Mouse (Mus musculus): Measurements from ENCODE around the gene Prkcz. TPM values are rescaled to one million over a fixed set of nuclear protein-coding genes. Genes with fewer than 3 reads are reported as not detected.

Prkcz gene
- polyA plus RNA-seq, 1 experiment from 2014 or later, result 45.4 TPM

DNA sequence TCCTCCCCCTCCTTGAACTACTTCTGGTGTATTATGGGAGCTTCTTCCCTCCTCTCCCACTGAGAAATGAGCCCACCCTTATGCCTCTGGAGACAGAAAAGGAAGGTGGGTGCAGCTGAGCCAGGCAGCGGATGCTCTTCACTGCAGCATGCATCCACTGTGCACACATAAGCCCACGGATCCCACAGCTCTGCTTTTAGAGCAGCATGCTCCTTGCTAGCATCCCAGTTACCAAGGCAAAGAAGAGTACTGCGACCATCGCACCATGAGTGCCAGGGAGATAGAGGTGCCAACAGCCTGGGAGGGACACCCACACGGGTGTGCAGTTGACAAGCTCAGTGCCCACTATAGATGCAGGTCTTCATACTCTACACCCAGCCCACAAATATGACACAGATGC is 34.3 kb upstream of the Prkcz start:
- no peak for ATAC-seq
- peaks cover 41% of the 10 kb centered on the region for H3K27me3 ChIP-seq (replicated peaks; ENCODE audit: control insufficient read depth, insufficient read depth, low read length)
- WGBS, result 85% methylated on average over 5 of the region's 5 CpGs

DNA sequence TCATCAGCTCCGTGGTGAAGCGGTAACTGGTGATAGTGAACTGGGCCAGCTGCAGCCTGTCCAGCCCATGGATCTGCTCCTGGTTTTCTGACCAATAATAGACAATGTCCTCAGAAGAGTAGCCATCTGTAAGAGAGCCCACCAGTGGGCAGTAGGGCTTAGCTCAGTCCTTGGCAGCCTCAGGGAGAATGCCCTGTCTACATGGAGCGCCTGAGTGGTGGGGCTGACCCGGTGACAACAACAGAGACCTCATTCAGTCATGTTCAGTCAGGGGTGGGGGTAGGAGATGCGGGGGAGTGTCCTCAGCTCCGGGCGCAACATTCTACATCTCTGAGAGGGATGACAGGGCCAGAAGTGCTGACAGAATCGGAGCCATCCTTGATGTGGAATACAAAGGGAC is 26.0 kb upstream of the Prkcz start:
- Histone ChIP-seq H3K27me3 (replicated peaks; ENCODE audit: control insufficient read depth, insufficient read depth, low read length) (no peaks in the 10 kb centered on the region), H3K27ac (ENCODE audit: low read depth, low read length) (no peak overlapping the region), H3K4me1 (ENCODE audit: control insufficient read depth, insufficient read depth, low read length) (no peaks in the 10 kb centered on the region), H3K9ac (ENCODE audit: low read length) (no peak overlapping the region), H3K4me2 (ENCODE audit: low read length) (no peak overlapping the region), H3K36me3 (ENCODE audit: control insufficient read depth, insufficient read depth, low read length) (no peaks in the 10 kb centered on the region), H3K4me3 (ENCODE audit: low read depth, low read length) (no peak overlapping the region), H3K9me3 (replicated peaks; ENCODE audit: control insufficient read depth, low read length) (no peaks in the 10 kb centered on the region)
- DNase-seq (ENCODE audit: low spot score), result no peak
- no peak for ATAC-seq
- 84% methylated on average over 8 of the region's 8 CpGs for WGBS

More for the DNA sequence above, 34.3 kb upstream of the Prkcz start:
- H3K4me1 ChIP-seq (ENCODE audit: control insufficient read depth, insufficient read depth, low read length), result no peaks in the 10 kb centered on the region; the same call in 1 of the 2 replicates
- H3K4me2 ChIP-seq (ENCODE audit: low read length), result no peak overlapping the region
- no peak for DNase-seq (ENCODE audit: low spot score)
- H3K4me3 ChIP-seq (ENCODE audit: low read depth, low read length), result no peak overlapping the region
- H3K9me3 ChIP-seq (replicated peaks; ENCODE audit: control insufficient read depth, low read length), result no peaks in the 10 kb centered on the region
- no peak overlapping the region for H3K27ac ChIP-seq (ENCODE audit: low read depth, low read length)
- H3K9ac ChIP-seq (ENCODE audit: low read length), result no peak overlapping the region
- H3K36me3 ChIP-seq (ENCODE audit: control insufficient read depth, insufficient read depth, low read length), result no peaks in the 10 kb centered on the region

DNA sequence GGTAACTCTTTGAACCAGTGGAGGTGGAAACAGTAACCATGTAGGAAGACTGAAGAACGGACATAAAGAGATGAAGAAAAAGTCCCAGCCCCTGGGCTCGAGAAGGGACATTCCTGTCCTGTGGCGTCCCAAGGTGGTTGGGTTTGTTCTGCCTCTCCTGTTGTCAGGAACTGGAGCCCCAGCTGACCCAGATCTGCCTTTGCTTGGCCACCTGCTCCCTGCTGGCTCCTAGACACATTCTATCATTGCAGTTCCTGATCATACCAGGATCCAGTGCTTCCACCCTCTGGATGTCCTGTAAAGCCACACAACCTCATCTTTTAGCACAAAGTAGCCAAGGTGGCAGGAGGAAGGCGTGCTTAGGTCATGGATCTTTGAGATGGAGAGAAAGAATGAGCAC is 22.2 kb upstream of the Prkcz start:
- ATAC-seq, result no peak
- Histone ChIP-seq H3K9ac (ENCODE audit: low read length) (no peak overlapping the region), H3K4me3 (ENCODE audit: low read depth, low read length) (no peak overlapping the region), H3K27me3 (replicated peaks; ENCODE audit: control insufficient read depth, insufficient read depth, low read length) (no peaks in the 10 kb centered on the region), H3K4me2 (ENCODE audit: low read length) (no peak overlapping the region), H3K9me3 (replicated peaks; ENCODE audit: control insufficient read depth, low read length) (no peaks in the 10 kb centered on the region), H3K27ac (ENCODE audit: low read depth, low read length) (no peak overlapping the region), H3K4me1 (ENCODE audit: control insufficient read depth, insufficient read depth, low read length) (no peaks in the 10 kb centered on the region), H3K36me3 (ENCODE audit: control insufficient read depth, insufficient read depth, low read length) (no peaks in the 10 kb centered on the region)
- 80% methylated on average over 4 of the region's 4 CpGs for WGBS
- no peak for DNase-seq (ENCODE audit: low spot score)

DNA sequence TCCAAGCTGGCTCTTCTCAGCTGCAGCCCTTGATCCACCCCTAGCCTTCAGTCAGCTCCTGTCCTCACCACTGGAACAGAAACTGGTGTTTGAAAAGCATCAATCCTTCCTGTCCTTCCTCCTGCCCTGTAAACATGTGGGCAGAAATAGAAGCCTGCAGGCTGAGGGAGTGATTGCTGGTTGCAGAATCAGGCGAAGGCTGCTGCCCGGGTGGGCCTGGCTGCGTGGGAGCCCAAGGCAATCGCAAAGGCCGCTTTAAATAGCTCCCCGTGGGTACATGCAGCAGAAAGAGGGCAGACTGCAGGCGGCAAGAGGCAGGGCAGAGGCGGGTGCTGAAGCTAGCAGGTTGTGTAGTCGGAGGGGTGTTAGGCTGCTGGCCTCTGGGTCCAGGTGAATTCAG is 21.6 kb upstream of the Prkcz start:
- Histone ChIP-seq H3K9ac (ENCODE audit: low read length) (peak overlapping the region; percentile 26; the same call in 1 of the 2 replicates), H3K27ac (ENCODE audit: low read depth, low read length) (no peak overlapping the region), H3K4me2 (ENCODE audit: low read length) (no peak overlapping the region), H3K27me3 (replicated peaks; ENCODE audit: control insufficient read depth, insufficient read depth, low read length) (no peaks in the 10 kb centered on the region), H3K4me1 (ENCODE audit: control insufficient read depth, insufficient read depth, low read length) (no peaks in the 10 kb centered on the region), H3K9me3 (replicated peaks; ENCODE audit: control insufficient read depth, low read length) (no peaks in the 10 kb centered on the region), H3K4me3 (ENCODE audit: low read depth, low read length) (no peak overlapping the region), H3K36me3 (ENCODE audit: control insufficient read depth, insufficient read depth, low read length) (no peaks in the 10 kb centered on the region)
- WGBS, result 32% methylated on average over 9 of the region's 9 CpGs
- ATAC-seq (no peak), DNase-seq (ENCODE audit: low spot score) (no peak)

DNA sequence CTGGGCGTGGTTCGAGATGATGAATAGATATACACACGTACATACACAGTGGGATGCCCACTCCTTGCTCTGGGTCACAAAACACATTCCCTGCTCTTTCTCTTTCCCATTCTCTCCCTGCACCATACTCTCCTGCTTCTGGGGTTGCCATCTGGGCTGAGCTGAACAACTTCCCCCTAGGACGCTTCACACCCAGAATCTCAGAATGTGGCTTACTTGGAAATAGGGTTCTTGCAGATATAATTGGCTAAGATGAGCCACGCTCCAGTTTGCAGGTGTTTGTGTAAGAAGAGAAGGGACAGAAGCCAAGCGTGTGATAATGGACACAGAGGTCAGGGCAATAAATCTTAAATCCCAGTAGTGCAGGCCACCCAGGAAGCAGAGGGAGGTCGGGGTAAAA is 20.8 kb upstream of the Prkcz start:
- Histone ChIP-seq H3K9ac (ENCODE audit: low read length) (no peak overlapping the region), H3K9me3 (replicated peaks; ENCODE audit: control insufficient read depth, low read length) (no peaks in the 10 kb centered on the region), H3K27me3 (replicated peaks; ENCODE audit: control insufficient read depth, insufficient read depth, low read length) (no peaks in the 10 kb centered on the region), H3K4me2 (ENCODE audit: low read length) (no peak overlapping the region), H3K36me3 (ENCODE audit: control insufficient read depth, insufficient read depth, low read length) (no peaks in the 10 kb centered on the region), H3K4me1 (ENCODE audit: control insufficient read depth, insufficient read depth, low read length) (no peaks in the 10 kb centered on the region), H3K4me3 (ENCODE audit: low read depth, low read length) (no peak overlapping the region), H3K27ac (ENCODE audit: low read depth, low read length) (no peak overlapping the region)
- ATAC-seq (no peak), DNase-seq (ENCODE audit: low spot score) (no peak)
- WGBS, result 69% methylated on average over 7 of the region's 7 CpGs

DNA sequence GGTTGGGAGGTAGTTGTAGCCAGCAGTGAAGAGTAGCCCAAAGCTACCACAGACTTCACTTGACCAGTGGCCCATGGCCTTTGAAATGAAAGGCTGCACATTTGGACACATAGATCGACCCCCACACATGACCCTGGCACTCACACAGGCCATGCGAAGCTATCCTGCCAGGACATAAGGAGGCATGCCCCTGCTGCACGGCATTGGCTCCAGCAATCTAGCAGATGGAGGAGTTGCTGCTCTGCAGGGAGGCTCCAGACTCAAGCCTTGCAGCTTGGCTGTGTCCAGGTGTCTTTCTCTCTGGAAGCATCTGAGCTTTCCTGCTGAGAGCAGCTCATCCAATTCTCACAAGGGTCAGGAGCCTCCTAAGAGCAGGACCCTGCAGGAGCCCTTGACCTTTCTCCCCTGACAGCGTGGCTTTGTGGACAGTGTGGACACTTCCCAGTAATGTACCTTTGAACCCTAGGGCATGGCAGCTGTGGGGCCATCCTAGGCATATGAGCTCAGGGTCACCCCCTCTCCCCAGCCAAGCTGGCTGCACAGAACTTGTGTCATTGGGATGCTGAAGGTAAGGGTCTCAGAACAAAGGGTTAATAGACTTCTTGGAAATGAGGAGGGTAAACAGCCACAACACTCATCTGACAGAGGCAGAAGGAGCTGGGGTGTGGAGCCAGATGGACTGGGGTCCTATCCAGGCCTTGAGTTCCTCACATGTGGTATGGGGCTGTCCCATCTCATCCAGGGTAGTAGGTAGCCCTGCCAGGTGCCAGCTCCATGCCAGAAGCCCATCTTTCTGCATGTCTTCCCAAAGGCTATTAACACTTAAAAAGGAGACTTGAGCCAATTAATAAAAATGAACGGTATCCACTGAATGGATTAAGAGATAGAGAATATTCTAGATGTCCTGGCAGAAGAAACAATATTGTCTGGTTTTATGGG is 10.9 kb upstream of the Prkcz start:
- no peak for DNase-seq (ENCODE audit: low spot score)
- H3K4me2 ChIP-seq (ENCODE audit: low read length), result no peak overlapping the region

DNA sequence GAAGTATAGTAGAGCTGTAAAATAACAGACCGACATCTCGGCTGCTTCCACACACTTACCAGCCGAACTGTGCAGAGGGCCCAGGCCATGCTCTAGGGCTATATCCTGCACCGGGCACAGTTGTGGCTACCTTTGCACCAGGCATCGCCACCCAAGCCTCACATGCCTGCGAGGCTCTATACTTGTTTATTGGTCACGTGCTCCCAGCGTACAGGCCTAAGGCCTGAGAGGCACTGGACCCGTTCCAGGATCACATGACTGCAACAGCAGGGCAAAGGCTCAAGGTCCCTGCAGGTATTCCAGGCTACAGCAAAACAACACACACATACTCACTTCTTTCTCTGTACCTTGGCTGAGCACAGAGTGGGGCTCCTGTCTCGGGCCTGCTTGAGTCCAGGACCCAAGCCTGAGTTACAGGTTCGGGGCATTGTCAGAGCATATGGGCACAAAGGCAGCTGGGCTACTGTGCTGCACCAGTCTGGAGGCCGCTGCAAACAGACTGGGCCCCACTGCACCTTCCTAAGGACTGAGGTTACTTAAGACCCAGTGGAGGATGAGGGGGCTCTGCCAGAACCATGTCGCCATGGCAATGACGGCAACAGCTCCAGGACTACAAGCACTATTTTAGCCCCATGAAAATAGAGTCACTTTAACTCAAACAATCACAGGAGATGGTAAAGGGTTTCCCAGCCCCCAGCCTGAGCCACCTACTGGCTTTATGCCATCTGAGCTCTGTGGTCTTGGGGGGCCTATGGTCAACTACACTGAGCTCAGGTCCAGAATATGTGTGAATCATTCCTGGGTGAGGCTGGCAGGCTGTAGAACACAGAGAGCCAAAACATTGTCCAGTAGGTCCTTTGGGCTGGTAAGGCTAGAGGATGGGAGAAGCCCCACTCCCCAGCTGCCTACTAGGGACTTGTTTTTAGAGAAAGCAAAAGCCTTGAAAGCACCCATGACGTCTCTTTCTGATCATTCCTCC is 9.9 kb upstream of the Prkcz start:
- DNase-seq (ENCODE audit: low spot score) (no peak), ATAC-seq (no peak)
- H3K9me3 ChIP-seq (replicated peaks; ENCODE audit: control insufficient read depth, low read length), result no peaks in the 10 kb centered on the region
- no peaks in the 10 kb centered on the region for H3K27me3 ChIP-seq (replicated peaks; ENCODE audit: control insufficient read depth, insufficient read depth, low read length)
- H3K36me3 ChIP-seq (ENCODE audit: control insufficient read depth, insufficient read depth, low read length), result no peaks in the 10 kb centered on the region
- WGBS, result 83% methylated on average over 15 of the region's 15 CpGs
- H3K4me3 ChIP-seq (ENCODE audit: low read depth, low read length), result no peak overlapping the region
- no peaks in the 10 kb centered on the region for H3K4me1 ChIP-seq (ENCODE audit: control insufficient read depth, insufficient read depth, low read length)
- no peak overlapping the region for H3K9ac ChIP-seq (ENCODE audit: low read length)
- H3K4me2 ChIP-seq (ENCODE audit: low read length), result no peak overlapping the region
- H3K27ac ChIP-seq (ENCODE audit: low read depth, low read length), result no peak overlapping the region

More for the DNA sequence above, 10.9 kb upstream of the Prkcz start:
- WGBS, result 74% methylated on average over 5 of the region's 5 CpGs
- no peaks in the 10 kb centered on the region for H3K36me3 ChIP-seq (ENCODE audit: control insufficient read depth, insufficient read depth, low read length)
- H3K9ac ChIP-seq (ENCODE audit: low read length), result no peak overlapping the region
- no peak overlapping the region for H3K4me3 ChIP-seq (ENCODE audit: low read depth, low read length)
- H3K9me3 ChIP-seq (replicated peaks; ENCODE audit: control insufficient read depth, low read length), result no peaks in the 10 kb centered on the region
- ATAC-seq, result no peak
- H3K4me1 ChIP-seq (ENCODE audit: control insufficient read depth, insufficient read depth, low read length), result no peaks in the 10 kb centered on the region
- H3K27ac ChIP-seq (ENCODE audit: low read depth, low read length), result no peak overlapping the region
- no peaks in the 10 kb centered on the region for H3K27me3 ChIP-seq (replicated peaks; ENCODE audit: control insufficient read depth, insufficient read depth, low read length)

DNA sequence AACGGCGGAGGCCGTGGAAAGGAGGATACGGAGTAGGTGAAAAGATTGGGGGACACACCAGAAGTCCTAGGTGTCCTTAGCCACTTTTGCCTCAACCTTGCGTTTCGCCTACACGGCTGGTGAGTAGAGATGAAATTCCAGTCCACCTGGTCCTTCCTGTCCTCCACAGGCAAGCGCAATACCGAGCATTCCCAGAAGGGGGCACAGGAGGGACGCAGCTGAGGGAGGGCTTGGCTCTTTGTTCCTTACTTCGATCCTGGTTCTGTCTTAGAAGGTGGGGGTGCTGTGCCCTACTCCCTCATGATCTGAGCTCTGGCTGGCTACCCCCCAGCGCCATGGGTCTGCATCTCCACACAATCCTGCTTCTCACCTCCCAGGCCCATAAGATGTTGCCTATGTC is 7.5 kb upstream of the Prkcz start:
- ATAC-seq (no peak), DNase-seq (ENCODE audit: low spot score) (peak; percentile 52)
- H3K9me3 ChIP-seq (replicated peaks; ENCODE audit: control insufficient read depth, low read length), result no peaks in the 10 kb centered on the region
- H3K4me1 ChIP-seq (ENCODE audit: control insufficient read depth, insufficient read depth, low read length), result no peaks in the 10 kb centered on the region
- 28% methylated on average over 12 of the region's 12 CpGs for WGBS
- no peak overlapping the region for H3K9ac ChIP-seq (ENCODE audit: low read length)
- H3K4me3 ChIP-seq (ENCODE audit: low read depth, low read length), result no peak overlapping the region
- no peak overlapping the region for H3K4me2 ChIP-seq (ENCODE audit: low read length)
- H3K27me3 ChIP-seq (replicated peaks; ENCODE audit: control insufficient read depth, insufficient read depth, low read length), result 0 out of 2 replicates have a peak, but pooled peaks cover 3% of the 10 kb centered on the region
- no peak overlapping the region for H3K27ac ChIP-seq (ENCODE audit: low read depth, low read length)
- no peaks in the 10 kb centered on the region for H3K36me3 ChIP-seq (ENCODE audit: control insufficient read depth, insufficient read depth, low read length)

All from forebrain, embryonic 14.5 days (tissue).